Mouse (Mus musculus) kidney, adult 18-20 months (tissue): ENCODE results near the gene Esp1.
"Not testable (repeated sequence)": the region's sequence is repeated elsewhere in the genome, so short reads cannot be mapped to it uniquely, and the experiment has no call there.

Experiments used
- DNase-seq: peaks from one replicate; pipeline ENCODE4 v3.0.0; 2021

The Esp1 gene

GRCm38 (mm10) chr17:40726820-40727219 lies at the start of gene Esp1:
TSS of gene Esp1 (plus strand) at chr17:40727120.
- DNase-seq, result no peak

GRCm38 (mm10) chr17:40716273-40716672 lies 10.6 kb upstream of the Esp1 start:
- DNase-seq, result no peak

- not testable (repeated sequence) for DNase-seq
Measured at GRCm38 (mm10) chr17:40717055-40717454, 9.9 kb upstream of the Esp1 start.

GRCm38 (mm10) chr17:40731296-40731695 lies 4.4 kb downstream of the Esp1 start:
- no peak for DNase-seq

- no peak for DNase-seq
Measured at GRCm38 (mm10) chr17:40731724-40732123, 4.8 kb downstream of the Esp1 start.

- no peak for DNase-seq
Measured at GRCm38 (mm10) chr17:40763662-40764061, 36.7 kb downstream of the Esp1 start.

- DNase-seq, result no peak
Measured at GRCm38 (mm10) chr17:40767120-40767519, 40.2 kb downstream of the Esp1 start.
